Mouse (Mus musculus): Measurements from ENCODE around the gene Ly75.

GRCm38 (mm10) chr2:60347875-60348274, 35.2 kb downstream of the Ly75 start:
- no peak for TF ChIP-seq CTCF (IDR thresholded peaks at IDR 0.05; ENCODE audit: low read depth, low read length)
- no peak for TF ChIP-seq POLR2A (IDR thresholded peaks at IDR 0.05; ENCODE audit: borderline replicate concordance, low read depth, low read length)
